Mouse (Mus musculus) forebrain, embryonic 14.5 days (tissue): ENCODE measurements at regions not wholly inside any gene's neighbourhood (a gene's known extent, or its start where the extent isn't known, plus 50 kb on each side); places are given as distances from the start of the nearest gene placed in this dataset. TPM values are rescaled to one million over a fixed set of nuclear protein-coding genes. Genes with fewer than 3 reads are reported as not detected.

ENCODE experiments used
- ATAC-seq: fragments of 200-750 bp; cut with Nextera tagmentation; 2 replicates; pipeline ENCODE4 v1.8.0; 2017; ENCODE audit warnings: mild to moderate bottlenecking, moderate library complexity
- DNase-seq: peaks from one replicate; pipeline ENCODE4 v3.0.0-alpha.2; 2015; ENCODE audit warnings: low spot score
- H3K27ac ChIP-seq: fragments of 300-500 bp; sonication (generic); 2 replicates; pipeline ENCODE4 v1.5.1; 2014; ENCODE audit warnings: low read depth, mild to moderate bottlenecking, control low read depth, low read length, moderate library complexity
- H3K27me3 ChIP-seq: fragments of 300-500 bp; sonication (generic); replicated peaks from 2 replicates; pipeline ENCODE4 v1.6.1; 2014; ENCODE audit warnings: low read length, control low read depth, mixed read lengths; ENCODE audit not compliant: control insufficient read depth, insufficient read depth
- H3K36me3 ChIP-seq: fragments of 300-500 bp; sonication (generic); 2 replicates; pipeline ENCODE4 v1.6.1; 2014; ENCODE audit warnings: low read length, control low read depth; ENCODE audit not compliant: control insufficient read depth, insufficient read depth
- H3K4me1 ChIP-seq: fragments of 300-500 bp; sonication (generic); 2 replicates; pipeline ENCODE4 v1.6.1; 2014; ENCODE audit warnings: antibody characterized with exemption, low read length, control low read depth; ENCODE audit not compliant: control insufficient read depth, insufficient read depth
- H3K4me2 ChIP-seq: fragments of 300-500 bp; sonication (generic); 2 replicates; pipeline ENCODE4 v1.6.1; 2014; ENCODE audit warnings: mild to moderate bottlenecking, control low read depth, low read length
- H3K4me3 ChIP-seq: fragments of 300-500 bp; sonication (generic); 2 replicates; pipeline ENCODE4 v1.5.1; 2014; ENCODE audit warnings: low read depth, low read length, control low read depth
- H3K9ac ChIP-seq: fragments of 300-500 bp; sonication (generic); 2 replicates; pipeline ENCODE4 v1.6.1; 2014; ENCODE audit warnings: mild to moderate bottlenecking, low read length, control low read depth, moderate library complexity
- H3K9me3 ChIP-seq: fragments of 300-500 bp; sonication (generic); replicated peaks from 2 replicates; pipeline ENCODE4 v1.6.1; 2016; ENCODE audit warnings: low read length, control low read depth, mixed read lengths; ENCODE audit not compliant: control insufficient read depth
- WGBS: fragments of 180-500 bp; shearing (Covaris S2); extraction: QIAGEN DNeasy Blood & Tissue Kit; methylation state at CpG from one replicate; pipeline ENCODE4 v1.1.7; 2014; 5-methylcytosine and 5-hydroxymethylcytosine counted together
- microRNA-seq: library from miRNA; unstranded; fragments of <30 nt; microRNA quantifications from one replicate; pipeline ENCODE4, GENCODE M21; 2016

- no peak overlapping the region for H3K9ac ChIP-seq
- peak; percentile 54 for DNase-seq
- 74% methylated on average over 3 of the region's 3 CpGs for WGBS
Observed at GRCm38 (mm10) chr16:53956646-53957045, 1341.1 kb downstream of the Zpld1 start.

GRCm38 (mm10) chr16:53945303-53945702 is 1352.5 kb downstream of the Zpld1 start:
- H3K27ac ChIP-seq = no peak overlapping the region
- DNase-seq (no peak), ATAC-seq (no peak)
- H3K4me1 ChIP-seq = no peaks in the 10 kb centered on the region
- H3K9ac ChIP-seq = no peak overlapping the region
- no peaks in the 10 kb centered on the region for H3K36me3 ChIP-seq
- no peaks in the 10 kb centered on the region for H3K27me3 ChIP-seq
- 89% methylated on average over 3 of the region's 3 CpGs for WGBS
- H3K4me3 ChIP-seq = no peak overlapping the region
- no peak overlapping the region for H3K4me2 ChIP-seq
- H3K9me3 ChIP-seq = no peaks in the 10 kb centered on the region

More at GRCm38 (mm10) chr16:53956646-53957045, 1341.1 kb downstream of the Zpld1 start:
- ATAC-seq = no peak; the same call in 1 of the 2 replicates
- H3K4me1 ChIP-seq = no peaks in the 10 kb centered on the region
- H3K4me2 ChIP-seq = no peak overlapping the region
- H3K36me3 ChIP-seq = no peaks in the 10 kb centered on the region
- H3K9me3 ChIP-seq = no peaks in the 10 kb centered on the region
- H3K27ac ChIP-seq = no peak overlapping the region
- H3K27me3 ChIP-seq = no peaks in the 10 kb centered on the region
- no peak overlapping the region for H3K4me3 ChIP-seq

GRCm38 (mm10) chr16:53915794-53916193 is 1382.0 kb downstream of the Zpld1 start:
- ATAC-seq = no peak
- 94% methylated on average over 15 of the region's 15 CpGs for WGBS
- H3K36me3 ChIP-seq = no peaks in the 10 kb centered on the region
- DNase-seq = no peak
- H3K4me1 ChIP-seq = no peaks in the 10 kb centered on the region
- H3K4me2 ChIP-seq = no peak overlapping the region
- H3K4me3 ChIP-seq = no peak overlapping the region
- no peak overlapping the region for H3K27ac ChIP-seq
- no peak overlapping the region for H3K9ac ChIP-seq
- H3K9me3 ChIP-seq = no peaks in the 10 kb centered on the region
- H3K27me3 ChIP-seq = no peaks in the 10 kb centered on the region

- Histone ChIP-seq H3K4me1 (no peaks in the 10 kb centered on the region), H3K9ac (no peak overlapping the region), H3K9me3 (no peaks in the 10 kb centered on the region), H3K4me2 (no peak overlapping the region), H3K4me3 (no peak overlapping the region), H3K27ac (no peak overlapping the region), H3K27me3 (no peaks in the 10 kb centered on the region), H3K36me3 (no peaks in the 10 kb centered on the region)
- DNase-seq (no peak), ATAC-seq (no peak)
- WGBS = 91% methylated on average over 4 of the region's 4 CpGs
Observed at GRCm38 (mm10) chr16:53907125-53907524, 1390.7 kb downstream of the Zpld1 start.

GRCm38 (mm10) chr16:53903795-53904194 is 1394.0 kb downstream of the Zpld1 start:
- DNase-seq (no peak), ATAC-seq (no peak)
- no peaks in the 10 kb centered on the region for H3K36me3 ChIP-seq
- H3K4me3 ChIP-seq = no peak overlapping the region
- H3K4me1 ChIP-seq = no peaks in the 10 kb centered on the region
- H3K27me3 ChIP-seq = no peaks in the 10 kb centered on the region
- WGBS = 84% methylated on average over 2 of the region's 2 CpGs
- no peaks in the 10 kb centered on the region for H3K9me3 ChIP-seq
- no peak overlapping the region for H3K27ac ChIP-seq
- no peak overlapping the region for H3K9ac ChIP-seq
- no peak overlapping the region for H3K4me2 ChIP-seq

- ATAC-seq (no peak), DNase-seq (no peak)
- Histone ChIP-seq H3K27me3 (no peaks in the 10 kb centered on the region), H3K27ac (no peak overlapping the region), H3K36me3 (no peaks in the 10 kb centered on the region), H3K4me3 (no peak overlapping the region), H3K4me1 (no peaks in the 10 kb centered on the region), H3K9ac (no peak overlapping the region), H3K4me2 (no peak overlapping the region), H3K9me3 (no peaks in the 10 kb centered on the region)
- 92% methylated on average over 3 of the region's 3 CpGs for WGBS
Observed at GRCm38 (mm10) chr16:53867342-53867741, 1413.5 kb upstream of the Alcam start.

GRCm38 (mm10) chr16:53840678-53841077 is 1386.8 kb upstream of the Alcam start:
- ATAC-seq (no peak), DNase-seq (no peak)
- no peaks in the 10 kb centered on the region for H3K36me3 ChIP-seq
- H3K9me3 ChIP-seq = no peaks in the 10 kb centered on the region
- no peak overlapping the region for H3K27ac ChIP-seq
- H3K4me3 ChIP-seq = no peak overlapping the region
- no peak overlapping the region for H3K9ac ChIP-seq
- no peaks in the 10 kb centered on the region for H3K27me3 ChIP-seq
- no peak overlapping the region for H3K4me2 ChIP-seq
- no peaks in the 10 kb centered on the region for H3K4me1 ChIP-seq
- 83% methylated on average over 2 of the region's 2 CpGs for WGBS

Small RNA genes lying in the stretch of these regions (microRNA-seq; reads per million reads assigned to microRNA genes)
- not detected for gene Gm25041
